Mouse (Mus musculus): ENCODE measurements at regions not wholly inside any gene's neighbourhood (a gene's known extent, or its start where the extent isn't known, plus 50 kb on each side); places are given as distances from the start of the nearest gene placed in this dataset.
"Not testable (repeated sequence)": the region's sequence is repeated elsewhere in the genome, so short reads cannot be mapped to it uniquely, and the experiment has no call there.

DNA sequence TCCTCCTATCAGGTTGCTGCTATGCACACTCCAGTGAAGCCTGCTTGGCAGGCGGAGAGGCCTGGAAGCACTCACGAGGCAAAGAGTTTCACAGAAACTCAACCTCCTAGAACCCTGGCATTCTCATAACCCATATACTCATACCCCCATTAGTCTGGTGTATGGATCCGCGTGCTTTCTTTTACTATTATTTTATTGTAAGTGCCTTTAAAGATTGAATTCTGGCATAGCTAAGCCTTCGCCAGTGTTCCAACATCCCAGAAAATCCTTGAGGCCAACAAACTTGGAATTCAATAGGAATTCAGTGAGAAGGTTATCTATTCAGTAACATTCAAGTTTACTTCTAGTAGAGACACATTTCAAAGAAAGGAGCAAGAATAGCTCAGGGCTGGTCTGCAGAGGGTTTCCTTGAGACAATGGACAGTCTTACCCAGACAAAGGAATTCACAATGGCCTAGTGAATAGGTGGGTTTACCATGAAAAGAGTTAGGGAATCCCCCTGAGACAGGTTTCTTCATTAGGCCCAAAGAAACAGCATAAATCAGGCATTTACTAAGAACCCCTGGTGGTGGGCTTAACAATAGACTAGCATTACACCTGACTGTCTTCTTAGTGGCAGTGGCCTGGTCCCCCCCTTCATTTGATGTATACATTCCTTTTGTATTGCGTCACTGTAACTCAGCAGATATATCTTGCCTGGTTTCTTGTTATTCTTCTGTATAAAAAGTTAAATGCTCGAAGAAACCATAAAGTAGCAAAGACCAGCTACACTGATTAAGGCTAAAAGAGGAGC, 80.8 kb upstream of the Gm15446 start:
- not testable (repeated sequence) for H3K4me1 ChIP-seq (ENCODE audit: control insufficient read depth, insufficient read depth, insufficient read length, low read length)

GRCm38 (mm10) chr5:109844236-109844635, 79.0 kb upstream of the Gm15446 start:
- not testable (repeated sequence) for H3K4me1 ChIP-seq (ENCODE audit: control insufficient read depth, insufficient read depth, insufficient read length, low read length); H3K27ac ChIP-seq (replicated peaks; ENCODE audit: low read depth, low read length)
- peak overlapping the region; percentile 61 for H3K4me3 ChIP-seq (ENCODE audit: insufficient read depth, low read depth, low read length)

More for the DNA sequence above, 80.8 kb upstream of the Gm15446 start:
- not testable (repeated sequence) for H3K4me3 ChIP-seq (ENCODE audit: insufficient read depth, low read depth, low read length); H3K27ac ChIP-seq (replicated peaks; ENCODE audit: low read depth, low read length)

GRCm38 (mm10) chr5:109844753-109845186, 78.4 kb upstream of the Gm15446 start:
- no peak overlapping the region for H3K27ac ChIP-seq (replicated peaks; ENCODE audit: low read depth, low read length)
- H3K4me1 ChIP-seq (ENCODE audit: control insufficient read depth, insufficient read depth, insufficient read length, low read length) = no peaks in the 10 kb centered on the region
- peak overlapping the region; percentile 61 for H3K4me3 ChIP-seq (ENCODE audit: insufficient read depth, low read depth, low read length)

- H3K4me3 ChIP-seq (ENCODE audit: insufficient read depth, low read depth, low read length); H3K4me1 ChIP-seq (ENCODE audit: control insufficient read depth, insufficient read depth, insufficient read length, low read length); H3K27ac ChIP-seq (replicated peaks; ENCODE audit: low read depth, low read length): not testable (repeated sequence)
These were observed 72.0 kb upstream of the Gm15446 start for GRCm38 (mm10) chr5:109851225-109851624.

- no peak overlapping the region for H3K27ac ChIP-seq (replicated peaks; ENCODE audit: low read depth, low read length)
- H3K4me3 ChIP-seq (ENCODE audit: insufficient read depth, low read depth, low read length) = no peak overlapping the region
- no peaks in the 10 kb centered on the region for H3K4me1 ChIP-seq (ENCODE audit: control insufficient read depth, insufficient read depth, insufficient read length, low read length)
These were observed 62.8 kb upstream of the Gm15446 start for GRCm38 (mm10) chr5:109860402-109860801.

- H3K4me1 ChIP-seq (ENCODE audit: control insufficient read depth, insufficient read depth, insufficient read length, low read length); H3K4me3 ChIP-seq (ENCODE audit: insufficient read depth, low read depth, low read length); H3K27ac ChIP-seq (replicated peaks; ENCODE audit: low read depth, low read length): not testable (repeated sequence)
These were observed 58.7 kb upstream of the Gm15446 start for GRCm38 (mm10) chr5:109864517-109864916.

DNA sequence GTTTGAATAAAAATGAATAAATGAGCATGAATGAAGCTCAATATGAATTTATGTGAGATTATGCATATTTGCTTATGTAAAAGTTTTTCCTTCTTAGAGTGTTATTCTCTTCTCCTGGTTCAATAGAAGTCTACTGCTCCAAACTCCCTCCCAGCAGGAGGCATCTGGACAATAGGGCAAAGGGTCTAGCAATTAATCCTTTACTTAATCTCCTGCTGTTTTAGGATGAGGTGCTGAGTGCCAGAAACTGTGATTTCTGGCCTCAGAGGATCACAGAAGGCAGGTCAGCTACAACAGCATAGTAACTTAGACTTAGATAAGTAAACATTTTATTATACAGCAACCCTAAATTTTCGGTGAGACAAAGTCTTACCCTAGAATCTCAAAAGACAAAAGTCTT, 57.6 kb upstream of the Gm15446 start:
- Histone ChIP-seq H3K4me3 (ENCODE audit: insufficient read depth, low read depth, low read length) (no peak overlapping the region), H3K27ac (replicated peaks; ENCODE audit: low read depth, low read length) (no peak overlapping the region)

DNA sequence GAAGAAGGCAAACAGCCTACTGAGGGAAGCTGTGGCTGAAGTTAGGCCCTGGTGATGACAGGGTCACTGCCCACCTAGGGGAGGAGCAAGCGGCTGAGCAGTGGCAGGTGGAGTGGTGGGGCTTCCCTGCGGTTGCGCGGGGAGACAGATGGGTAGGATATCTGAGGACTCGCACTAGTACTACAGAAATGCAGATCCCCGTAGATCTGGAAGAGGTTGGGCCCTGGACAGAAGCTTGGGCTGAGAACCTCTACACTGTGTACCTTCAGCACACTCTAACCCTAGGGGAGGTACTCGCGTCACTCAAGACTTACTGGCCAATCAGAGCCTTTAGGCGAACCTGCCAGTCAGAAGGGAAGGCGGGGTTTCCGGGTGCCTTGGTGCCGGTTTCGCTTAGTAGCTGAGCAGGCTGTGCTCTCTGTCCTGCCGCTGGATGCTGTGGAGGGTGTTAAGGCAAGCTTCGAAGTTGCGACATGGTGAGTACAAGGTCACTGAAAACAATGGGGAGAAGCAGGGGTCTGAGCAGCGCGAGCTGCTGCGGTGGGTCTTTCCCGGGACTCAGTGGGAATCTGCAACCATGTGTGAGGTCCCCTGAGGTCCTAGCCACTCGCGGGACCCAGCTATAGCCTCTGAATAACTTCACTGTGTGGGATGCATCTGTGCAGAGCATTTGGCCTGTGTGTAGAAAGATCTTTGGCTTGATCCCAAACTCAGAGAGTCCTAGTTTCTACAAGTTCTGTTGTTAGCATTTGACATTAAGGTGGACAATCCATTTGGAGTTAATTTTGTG, 56.7 kb upstream of the Gm15446 start:
- Histone ChIP-seq H3K27ac (replicated peaks; ENCODE audit: low read depth, low read length) (no peak overlapping the region), H3K4me1 (ENCODE audit: control insufficient read depth, insufficient read depth, insufficient read length, low read length) (no peaks in the 10 kb centered on the region), H3K4me3 (ENCODE audit: insufficient read depth, low read depth, low read length) (peak overlapping the region; percentile 66)

More for the DNA sequence above, 57.6 kb upstream of the Gm15446 start:
- no peaks in the 10 kb centered on the region for H3K4me1 ChIP-seq (ENCODE audit: control insufficient read depth, insufficient read depth, insufficient read length, low read length)

- peak overlapping the region; percentile 25; the same call in 1 of the 2 replicates for H3K4me3 ChIP-seq (ENCODE audit: insufficient read depth, low read depth, low read length)
- not testable (repeated sequence) for H3K27ac ChIP-seq (replicated peaks; ENCODE audit: low read depth, low read length)
These were observed 56.0 kb upstream of the Gm15446 start for GRCm38 (mm10) chr5:109867221-109867620.

More at GRCm38 (mm10) chr5:109867221-109867620, 56.0 kb upstream of the Gm15446 start:
- not testable (repeated sequence) for H3K4me1 ChIP-seq (ENCODE audit: control insufficient read depth, insufficient read depth, insufficient read length, low read length)

All from brown adipose tissue, adult 24 weeks (tissue).